Comparison of ENCODE assay signal across 29 mouse cellular contexts in genomic region chr5:91599801-91600200, GRCm38 (mm10).
A peak's percentile ranks its signal among the peaks of the same experiment; 100 is the strongest.
DNase-seq lines count a peak whose midpoint lies in the region; ATAC-seq lines count a peak whose summit lies in the region.
"Had no signal": no experiment of that assay in that cellular context is flagged by ENCODE, and none has a peak within 500 bp of the region (broad histone marks: within the 10 kb centered on the region; RNA-seq: fewer than 3 reads in every experiment).

No protein-coding gene starts in this region.

- H3K27ac ChIP-seq in forebrain, embryonic 13.5 days = no peak overlapping the region
- H3K27ac ChIP-seq in forebrain, embryonic 12.5 days = no peak overlapping the region
- no peak overlapping the region for H3K27ac ChIP-seq in hindbrain, embryonic 13.5 days
- no peak overlapping the region for H3K27ac ChIP-seq in hindbrain, embryonic 10.5 days
- H3K27ac ChIP-seq in limb, embryonic 13.5 days = no peak overlapping the region
- H3K27ac ChIP-seq in limb, embryonic 10.5 days = no peak overlapping the region
- H3K27ac ChIP-seq in neural tube, embryonic 13.5 days (replicated peaks) = no peak overlapping the region
- H3K27ac ChIP-seq: gastrocnemius, adult 2 months; kidney, postnatal 0 days; liver, embryonic 15.5 days; lung, embryonic 15.5 days had no signal

- 72% methylated on average over 6 of the region's 7 CpGs for WGBS in forebrain, embryonic 13.5 days
- 71% methylated on average over 6 of the region's 7 CpGs for WGBS in forebrain, embryonic 12.5 days
- 57% methylated on average over 7 of the region's 7 CpGs for WGBS in hindbrain, embryonic 13.5 days
- 75% methylated on average over 7 of the region's 7 CpGs for WGBS in hindbrain, embryonic 10.5 days
- 37% methylated on average over 7 of the region's 7 CpGs for WGBS in limb, embryonic 13.5 days
- 68% methylated on average over 7 of the region's 7 CpGs for WGBS in limb, embryonic 10.5 days
- 32% methylated on average over 6 of the region's 7 CpGs for WGBS in neural tube, embryonic 13.5 days

- no peak overlapping the region for H3K9ac ChIP-seq in forebrain, embryonic 13.5 days
- H3K9ac ChIP-seq in forebrain, embryonic 12.5 days = no peak overlapping the region
- H3K9ac ChIP-seq in hindbrain, embryonic 13.5 days = no peak overlapping the region
- H3K9ac ChIP-seq in limb, embryonic 13.5 days = no peak overlapping the region
- no peak overlapping the region for H3K9ac ChIP-seq in neural tube, embryonic 13.5 days
- H3K9ac ChIP-seq: liver, embryonic 15.5 days; lung, embryonic 15.5 days had no signal

- DNase-seq in hindbrain, embryonic 10.5 days (ENCODE audit: low spot score) = no peak
- no peak for DNase-seq in limb, embryonic 10.5 days (ENCODE audit: low spot score)
- DNase-seq in right cerebral cortex, postnatal 14 days = no peak
- DNase-seq: adrenal gland, postnatal 14 days; cerebellum, adult 11-12 months; cerebellum, adult 9-11 months; gastrocnemius, adult 2 months; gastrocnemius, postnatal 36 days; heart, adult 18-20 months; heart, postnatal 36 days; kidney, adult 8-10 months; kidney, postnatal 4 days; lung, postnatal 36 days; spleen, adult 18-20 months; thymus, adult 2 months; thymus, postnatal 36 days had no signal

- H3K36me3 ChIP-seq in forebrain, embryonic 13.5 days (ENCODE audit: poor library complexity, severe bottlenecking) = no peaks in the 10 kb centered on the region
- no peaks in the 10 kb centered on the region for H3K36me3 ChIP-seq in forebrain, embryonic 12.5 days (replicated peaks)
- no peaks in the 10 kb centered on the region for H3K36me3 ChIP-seq in hindbrain, embryonic 13.5 days
- H3K36me3 ChIP-seq in hindbrain, embryonic 10.5 days = 0 out of 2 replicates have a peak, but pooled peaks cover 4% of the 10 kb centered on the region
- H3K36me3 ChIP-seq in limb, embryonic 13.5 days = no peaks in the 10 kb centered on the region
- H3K36me3 ChIP-seq in limb, embryonic 10.5 days = no peaks in the 10 kb centered on the region
- H3K36me3 ChIP-seq in neural tube, embryonic 13.5 days = no peaks in the 10 kb centered on the region
- H3K36me3 ChIP-seq: liver, embryonic 15.5 days; lung, embryonic 15.5 days had no signal

- peak; percentile 41; the same call in 1 of the 2 replicates for ATAC-seq in forebrain, embryonic 13.5 days
- no peak for ATAC-seq in forebrain, embryonic 12.5 days (ENCODE audit: low FRiP score)
- 0 out of 2 replicates have a peak, but pooled peaks have one; percentile 41 for ATAC-seq in hindbrain, embryonic 13.5 days (ENCODE audit: low FRiP score)
- peak; percentile 44; the same call in 1 of the 2 replicates for ATAC-seq in limb, embryonic 13.5 days (ENCODE audit: low FRiP score, low read depth)
- ATAC-seq in neural tube, embryonic 13.5 days (ENCODE audit: low read depth) = 0 out of 2 replicates have a peak, but pooled peaks have one; percentile 32
- ATAC-seq: intestine, embryonic 16.5 days; midbrain, embryonic 16.5 days; Patski had no signal

- no peaks in the 10 kb centered on the region for H3K4me1 ChIP-seq in forebrain, embryonic 13.5 days
- peaks cover 5% of the 10 kb centered on the region; the same call in 1 of the 2 replicates for H3K4me1 ChIP-seq in forebrain, embryonic 12.5 days
- peaks cover 17% of the 10 kb centered on the region for H3K4me1 ChIP-seq in hindbrain, embryonic 13.5 days (replicated peaks)
- no peaks in the 10 kb centered on the region for H3K4me1 ChIP-seq in hindbrain, embryonic 10.5 days (replicated peaks)
- H3K4me1 ChIP-seq in limb, embryonic 13.5 days = peaks cover 27% of the 10 kb centered on the region
- peaks cover 20% of the 10 kb centered on the region for H3K4me1 ChIP-seq in limb, embryonic 10.5 days
- H3K4me1 ChIP-seq in neural tube, embryonic 13.5 days (replicated peaks) = peaks cover 40% of the 10 kb centered on the region
- H3K4me1 ChIP-seq: liver, embryonic 15.5 days; lung, embryonic 15.5 days had no signal

- no peak overlapping the region for H3K4me2 ChIP-seq in forebrain, embryonic 13.5 days
- no peak overlapping the region for H3K4me2 ChIP-seq in forebrain, embryonic 12.5 days
- H3K4me2 ChIP-seq in hindbrain, embryonic 13.5 days = no peak overlapping the region
- H3K4me2 ChIP-seq in limb, embryonic 13.5 days (replicated peaks) = no peak overlapping the region
- no peak overlapping the region for H3K4me2 ChIP-seq in neural tube, embryonic 13.5 days
- H3K4me2 ChIP-seq: heart, embryonic 11.5 days; liver, embryonic 15.5 days; lung, embryonic 15.5 days; midbrain, embryonic 11.5 days had no signal

- no peaks in the 10 kb centered on the region for H3K9me3 ChIP-seq in forebrain, embryonic 13.5 days (replicated peaks)
- H3K9me3 ChIP-seq in forebrain, embryonic 12.5 days = no peaks in the 10 kb centered on the region
- no peaks in the 10 kb centered on the region for H3K9me3 ChIP-seq in hindbrain, embryonic 13.5 days
- H3K9me3 ChIP-seq in hindbrain, embryonic 10.5 days = no peaks in the 10 kb centered on the region
- no peaks in the 10 kb centered on the region for H3K9me3 ChIP-seq in limb, embryonic 13.5 days
- H3K9me3 ChIP-seq in limb, embryonic 10.5 days (replicated peaks) = no peaks in the 10 kb centered on the region
- H3K9me3 ChIP-seq in neural tube, embryonic 13.5 days = no peaks in the 10 kb centered on the region
- H3K9me3 ChIP-seq: liver, embryonic 15.5 days; lung, embryonic 15.5 days had no signal

- no peak overlapping the region for H3K4me3 ChIP-seq in forebrain, embryonic 13.5 days
- H3K4me3 ChIP-seq in forebrain, embryonic 12.5 days (replicated peaks) = no peak overlapping the region
- H3K4me3 ChIP-seq in hindbrain, embryonic 13.5 days = no peak overlapping the region
- no peak overlapping the region for H3K4me3 ChIP-seq in hindbrain, embryonic 10.5 days
- H3K4me3 ChIP-seq in limb, embryonic 13.5 days = no peak overlapping the region
- no peak overlapping the region for H3K4me3 ChIP-seq in limb, embryonic 10.5 days
- H3K4me3 ChIP-seq in neural tube, embryonic 13.5 days = no peak overlapping the region
- H3K4me3 ChIP-seq: gastrocnemius, adult 2 months; liver, embryonic 15.5 days; lung, embryonic 15.5 days had no signal

- no peaks in the 10 kb centered on the region for H3K27me3 ChIP-seq in forebrain, embryonic 13.5 days
- H3K27me3 ChIP-seq in forebrain, embryonic 12.5 days = no peaks in the 10 kb centered on the region
- H3K27me3 ChIP-seq in hindbrain, embryonic 13.5 days = no peaks in the 10 kb centered on the region
- H3K27me3 ChIP-seq in hindbrain, embryonic 10.5 days (ENCODE audit: insufficient read depth, poor library complexity, severe bottlenecking) = no peaks in the 10 kb centered on the region
- no peaks in the 10 kb centered on the region; the same call in 1 of the 2 replicates for H3K27me3 ChIP-seq in limb, embryonic 13.5 days
- H3K27me3 ChIP-seq in limb, embryonic 10.5 days (ENCODE audit: low read depth, poor library complexity, severe bottlenecking) = no peaks in the 10 kb centered on the region
- H3K27me3 ChIP-seq in neural tube, embryonic 13.5 days = no peaks in the 10 kb centered on the region
- H3K27me3 ChIP-seq: liver, embryonic 15.5 days; Patski had no signal
